7 mouse cellular contexts compared by ENCODE assay signal in the genomic region with DNA sequence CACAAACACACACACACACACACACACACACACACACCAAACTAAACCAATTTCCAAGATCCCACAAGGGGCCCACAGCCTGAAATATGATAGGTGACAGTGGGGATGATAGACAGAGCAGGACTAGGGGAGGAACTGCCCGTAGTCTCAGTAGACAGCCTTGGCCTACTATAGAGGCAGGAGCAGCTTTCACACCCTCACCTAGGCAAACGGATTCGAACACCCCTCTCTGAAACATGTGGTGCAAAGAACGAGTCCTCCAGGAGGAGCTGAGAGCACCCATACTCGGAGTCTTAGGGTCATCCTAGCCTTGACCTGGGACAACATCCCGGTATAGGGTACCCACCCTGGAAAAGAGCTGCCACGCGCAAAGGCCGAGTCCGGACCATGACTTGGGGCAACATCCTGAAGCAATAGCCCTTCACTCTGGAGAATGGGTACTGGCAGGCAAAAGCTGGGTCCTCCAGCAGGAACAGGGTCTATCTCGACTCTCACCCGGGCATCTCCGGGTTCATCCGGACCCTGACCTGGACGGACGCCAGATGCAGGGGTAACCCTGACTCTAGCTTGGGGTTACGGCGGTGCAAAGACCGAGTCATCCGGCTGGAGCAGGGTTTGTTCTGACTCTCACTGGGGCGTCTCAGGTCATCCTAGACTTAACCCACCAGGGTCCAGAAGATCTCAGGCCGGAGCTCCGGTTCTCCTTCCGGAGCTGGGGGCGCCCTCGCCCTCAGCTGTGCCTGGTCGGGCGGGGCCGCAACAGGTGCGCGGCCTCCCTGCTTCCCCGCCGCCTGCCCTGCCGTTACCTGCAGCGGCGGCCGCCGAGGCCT. TPM values are rescaled to one million over a fixed set of nuclear protein-coding genes. Genes with fewer than 3 reads are reported as not detected.
DNase-seq lines count a peak whose midpoint lies in the region; ATAC-seq and TF ChIP-seq lines count a peak whose summit lies in the region.

No protein-coding gene starts in this region.

- peak; percentile 32 for ATAC-seq in forebrain, embryonic 16.5 days
- ATAC-seq in hindbrain, postnatal 0 days = peak; percentile 76
- peak; percentile 82 for ATAC-seq in liver, embryonic 15.5 days (ENCODE audit: insufficient read depth)

- H3K27me3 ChIP-seq in forebrain, embryonic 16.5 days (replicated peaks; ENCODE audit: control insufficient read depth, insufficient read depth, low read length) = no peaks in the 10 kb centered on the region
- no peaks in the 10 kb centered on the region for H3K27me3 ChIP-seq in hindbrain, postnatal 0 days (ENCODE audit: insufficient read depth, low read length)
- H3K27me3 ChIP-seq in liver, embryonic 15.5 days = no peaks in the 10 kb centered on the region

- H3K4me2 ChIP-seq in forebrain, embryonic 16.5 days (ENCODE audit: low read length) = peak overlapping the region; percentile 88
- peak overlapping the region; percentile 68 for H3K4me2 ChIP-seq in hindbrain, postnatal 0 days (ENCODE audit: low read depth, low read length)
- peak overlapping the region; percentile 93 for H3K4me2 ChIP-seq in liver, embryonic 15.5 days

- H3K9ac ChIP-seq in forebrain, embryonic 16.5 days (replicated peaks; ENCODE audit: low read depth, low read length) = peak overlapping the region; percentile 77
- peak overlapping the region; percentile 82 for H3K9ac ChIP-seq in hindbrain, postnatal 0 days (replicated peaks; ENCODE audit: low read length)
- H3K9ac ChIP-seq in liver, embryonic 15.5 days = peak overlapping the region; percentile 74

- no peak for TF ChIP-seq CTCF in hindbrain, postnatal 0 days (IDR thresholded peaks at IDR 0.05; ENCODE audit: low read depth)
- TF ChIP-seq CTCF in olfactory bulb, adult 2 months (IDR thresholded peaks at IDR 0.05; ENCODE audit: insufficient read depth, low read depth, low read length) = no peak

- WGBS in forebrain, embryonic 16.5 days = 2% methylated on average over 36 of the region's 38 CpGs
- WGBS in hindbrain, postnatal 0 days = 2% methylated on average over 38 of the region's 38 CpGs
- 4% methylated on average over 37 of the region's 38 CpGs for WGBS in liver, embryonic 15.5 days (ENCODE audit: insufficient replicate concordance)
- 4% methylated on average over 38 of the region's 38 CpGs for WGBS in olfactory bulb, adult 2 months

- TF ChIP-seq POLR2A in olfactory bulb, adult 2 months (IDR thresholded peaks at IDR 0.05; ENCODE audit: insufficient read depth, low read depth, low read length) = no peak

- no peaks in the 10 kb centered on the region for H3K36me3 ChIP-seq in forebrain, embryonic 16.5 days (ENCODE audit: control insufficient read depth, insufficient read depth)
- no peaks in the 10 kb centered on the region for H3K36me3 ChIP-seq in hindbrain, postnatal 0 days (ENCODE audit: insufficient read depth, low read length)
- H3K36me3 ChIP-seq in liver, embryonic 15.5 days (replicated peaks) = no peaks in the 10 kb centered on the region

- peak; percentile 42 to 74 for DNase-seq in spleen, postnatal 4 days (ENCODE audit: low spot score in 2 of 2)
- DNase-seq in spleen, adult 12 weeks (ENCODE audit: low spot score) = no peak
- DNase-seq in adrenal gland, postnatal 10 days = peak; percentile 58
- no peak for DNase-seq in hindbrain, postnatal 0 days (ENCODE audit: low spot score)

- H3K9me3 ChIP-seq in forebrain, embryonic 16.5 days (ENCODE audit: control insufficient read depth, low read length) = no peaks in the 10 kb centered on the region
- H3K9me3 ChIP-seq in hindbrain, postnatal 0 days (ENCODE audit: low read length) = no peaks in the 10 kb centered on the region
- no peaks in the 10 kb centered on the region for H3K9me3 ChIP-seq in liver, embryonic 15.5 days (replicated peaks)

- H3K27ac ChIP-seq in forebrain, embryonic 16.5 days (ENCODE audit: low read length) = no peak overlapping the region
- H3K27ac ChIP-seq in hindbrain, postnatal 0 days = peak overlapping the region; percentile 41; the same call in 1 of the 2 replicates
- H3K27ac ChIP-seq in liver, embryonic 15.5 days (replicated peaks) = peak overlapping the region; percentile 68
- H3K27ac ChIP-seq in olfactory bulb, adult 2 months (ENCODE audit: insufficient read depth, low read depth, low read length) = peak overlapping the region; percentile 11

- peak overlapping the region; percentile 85 for H3K4me3 ChIP-seq in forebrain, embryonic 16.5 days (replicated peaks; ENCODE audit: low read length)
- H3K4me3 ChIP-seq in hindbrain, postnatal 0 days (ENCODE audit: low read length) = peak overlapping the region; percentile 95
- peak overlapping the region; percentile 90 for H3K4me3 ChIP-seq in liver, embryonic 15.5 days (replicated peaks)
- H3K4me3 ChIP-seq in olfactory bulb, adult 2 months (ENCODE audit: insufficient read depth, low read depth, low read length) = peak overlapping the region; percentile 82

- peaks cover 11% of the 10 kb centered on the region for H3K4me1 ChIP-seq in forebrain, embryonic 16.5 days (replicated peaks; ENCODE audit: control insufficient read depth, insufficient read depth, low read length)
- peaks cover 14% of the 10 kb centered on the region; the same call in 1 of the 2 replicates for H3K4me1 ChIP-seq in hindbrain, postnatal 0 days (ENCODE audit: insufficient read depth, low read length)
- peaks cover 26% of the 10 kb centered on the region for H3K4me1 ChIP-seq in liver, embryonic 15.5 days (replicated peaks)
- H3K4me1 ChIP-seq in olfactory bulb, adult 2 months (ENCODE audit: control insufficient read depth, insufficient read depth, low read length) = peaks cover 5% of the 10 kb centered on the region

RNA-seq across cellular contexts. Expression of gene Fank1, which starts 0.7 kb away (rescaled TPM):
- total RNA-seq in adrenal gland, postnatal 10 days (2021) = under 1 TPM; 0.18 to 0.36 TPM
- polyA plus RNA-seq in forebrain, embryonic 16.5 days (2015; fragmentation: Nextera tagmentation; extraction: Ambion mirVana) = 3.0 and 3.3 TPM in 2 replicates
- 3.1 and 3.6 TPM in 2 replicates for total RNA-seq in hindbrain, postnatal 0 days (2014; rRNA removed)
- polyA plus RNA-seq in hindbrain, postnatal 0 days (2015; fragmentation: Nextera tagmentation; extraction: Ambion mirVana) = 6.0 and 6.6 TPM in 2 replicates
- not detected in 2 replicates for polyA plus RNA-seq in liver, embryonic 15.5 days (2015; fragmentation: Nextera tagmentation; extraction: Ambion mirVana)
- polyA plus RNA-seq in olfactory bulb, adult 2 months (2012; ENCODE audit: insufficient read depth, insufficient read length, low replicate concordance, missing spikeins) = not detected in 2 replicates

RNA-seq across cellular contexts. Expression of gene Dhx32, which starts 6.5 kb away (rescaled TPM):
- 10 to 100 TPM; 35.6 to 46.8 TPM for total RNA-seq in adrenal gland, postnatal 10 days (2021)
- 50.8 and 51.0 TPM in 2 replicates for polyA plus RNA-seq in forebrain, embryonic 16.5 days (2015; fragmentation: Nextera tagmentation; extraction: Ambion mirVana)
- 45.6 and 49.3 TPM in 2 replicates for total RNA-seq in hindbrain, postnatal 0 days (2014; rRNA removed)
- 49.8 and 52.6 TPM in 2 replicates for polyA plus RNA-seq in hindbrain, postnatal 0 days (2015; fragmentation: Nextera tagmentation; extraction: Ambion mirVana)
- 10.7 and 11.2 TPM in 2 replicates for polyA plus RNA-seq in liver, embryonic 15.5 days (2015; fragmentation: Nextera tagmentation; extraction: Ambion mirVana)
- polyA plus RNA-seq in olfactory bulb, adult 2 months (2012; ENCODE audit: insufficient read depth, insufficient read length, low replicate concordance, missing spikeins) = not detected in 2 replicates

Comparison
In these comparisons a context has a peak if more than half of its experiments do, and no peak if none do; other contexts are left out.
1. DNase-seq: peak in spleen, postnatal 4 days (2 of 2) and adrenal gland, postnatal 10 days (single experiment); none in spleen, adult 12 weeks (single experiment) and hindbrain, postnatal 0 days (single experiment).
2. ATAC-seq: peak in every context shown above with its lines; median percentile 82 in liver, embryonic 15.5 days; 76 in hindbrain, postnatal 0 days; 32 in forebrain, embryonic 16.5 days.
3. RNA of gene Dhx32, which starts 6.5 kb away (polyA plus RNA-seq): 50.8 to 51.0 TPM in forebrain, embryonic 16.5 days, 49.8 to 52.6 TPM in hindbrain, postnatal 0 days and 10.7 to 11.2 TPM in liver, embryonic 15.5 days; not detected in olfactory bulb, adult 2 months; every median in the first group is over 10 times any median in the second.
4. Peak in every context shown above with its lines, with median percentiles within 50 percentile points of each other: H3K4me2 ChIP-seq, H3K4me3 ChIP-seq and H3K9ac ChIP-seq.